Mouse (Mus musculus) retina, postnatal 1 day (tissue): ENCODE measurements around the gene Gm5725.
"Not testable (repeated sequence)": the region's sequence is repeated elsewhere in the genome, so short reads cannot be mapped to it uniquely, and the experiment has no call there.

Experiments
- DNase-seq: peaks from one replicate; pipeline ENCODE4 v3.0.0-alpha.2; 2012

Gm5725 gene

DNA sequence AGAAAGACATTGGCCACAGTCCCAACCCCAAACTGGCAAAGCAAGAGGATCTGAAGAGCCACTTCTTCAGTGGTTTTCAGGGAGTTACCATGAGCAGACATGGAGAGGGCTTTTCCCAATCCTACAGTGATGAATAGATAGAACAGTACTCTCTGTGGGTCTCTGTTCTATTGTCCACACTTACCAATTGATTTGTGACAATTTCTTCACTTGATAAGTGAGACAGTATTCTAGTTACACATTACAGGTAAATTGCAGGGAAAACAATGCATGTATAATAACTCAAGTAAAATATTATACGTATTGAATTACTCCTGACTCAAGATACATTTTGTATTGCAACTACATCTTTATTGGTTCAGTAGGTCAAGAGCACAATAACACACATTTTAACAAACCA lies at the start of gene Gm5725:
Gene Gm5725 (minus strand): TSS at position 101 of the 400 bp plus-strand sequence.
- not testable (repeated sequence) for DNase-seq

DNA sequence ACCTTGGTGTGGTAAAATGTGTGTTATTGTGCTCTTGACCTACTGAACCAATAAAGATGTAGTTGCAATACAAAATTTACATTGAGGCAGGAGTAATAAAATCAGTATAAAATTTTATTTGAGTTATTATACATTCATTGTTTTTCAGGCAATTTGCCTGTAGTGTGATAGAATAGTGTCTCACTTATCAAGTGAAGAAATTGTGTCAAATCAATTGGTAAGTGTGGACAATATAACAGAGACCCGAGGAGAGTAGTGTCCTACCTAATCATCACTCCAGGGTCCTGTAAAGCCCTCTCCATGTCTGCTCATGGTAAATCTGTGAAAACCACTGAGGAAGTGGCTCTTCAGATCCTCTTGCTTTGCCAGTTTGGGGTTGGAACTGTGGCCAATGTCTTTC lies 12.0 kb downstream of the Gm5725 start, which contains the start of gene Vmn1r135:
Gene Vmn1r135 (plus strand): TSS at position 301 of the 400 bp plus-strand sequence.
- not testable (repeated sequence) for DNase-seq

DNA sequence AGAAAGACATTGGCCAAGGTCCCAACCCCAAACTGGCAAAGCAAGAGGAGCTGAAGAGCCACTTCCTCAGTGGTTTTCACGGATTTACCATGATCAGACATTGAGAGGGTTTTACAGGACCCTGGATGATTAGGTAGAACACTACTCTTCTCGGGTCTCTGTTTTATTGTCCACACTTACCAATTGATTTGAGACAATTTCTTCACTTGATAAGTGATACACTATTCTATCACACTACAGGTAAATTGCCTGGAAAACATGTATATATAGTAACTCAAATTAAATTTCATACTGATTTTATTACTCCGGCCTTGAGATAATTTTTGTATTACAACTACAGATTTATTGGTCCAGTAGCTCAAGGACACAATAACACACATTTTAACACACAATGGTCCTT lies 47.4 kb downstream of the Gm5725 start, which contains the start of gene Gm4177:
Gene Gm4177 (minus strand): TSS at position 101 of the 400 bp plus-strand sequence.
- DNase-seq = not testable (repeated sequence)
